ENCODE assay signal across 8 mouse cellular contexts in genomic region chr2:169961463-169962230, GRCm38 (mm10).
A peak's percentile ranks its signal among the peaks of the same experiment; 100 is the strongest.
DNase-seq lines count a peak whose midpoint lies in the region; ATAC-seq and TF ChIP-seq lines count a peak whose summit lies in the region.

No protein-coding gene starts in this region.

- H3K36me3 ChIP-seq in heart, embryonic 13.5 days: no peaks in the 10 kb centered on the region
- H3K36me3 ChIP-seq in intestine, embryonic 15.5 days: no peaks in the 10 kb centered on the region
- H3K36me3 ChIP-seq in neural tube, embryonic 11.5 days (ENCODE audit: control insufficient read depth, insufficient read depth, low read length): no peaks in the 10 kb centered on the region
- no peaks in the 10 kb centered on the region for H3K36me3 ChIP-seq in kidney, adult 2 months (ENCODE audit: control insufficient read depth, insufficient read depth, low read length)

- no peaks in the 10 kb centered on the region for H3K9me3 ChIP-seq in heart, embryonic 13.5 days
- no peaks in the 10 kb centered on the region for H3K9me3 ChIP-seq in intestine, embryonic 15.5 days
- no peaks in the 10 kb centered on the region for H3K9me3 ChIP-seq in neural tube, embryonic 11.5 days (ENCODE audit: control insufficient read depth, low read length)

- intact Hi-C loops in heart, postnatal 14 days (cut with DNase I): no loop called here

- peak overlapping the region; percentile 72 for H3K4me2 ChIP-seq in heart, embryonic 13.5 days
- peak overlapping the region; percentile 53 for H3K4me2 ChIP-seq in intestine, embryonic 15.5 days (replicated peaks)
- H3K4me2 ChIP-seq in neural tube, embryonic 11.5 days (ENCODE audit: low read depth): peak overlapping the region; percentile 46

- no peak for ATAC-seq in heart, embryonic 13.5 days (ENCODE audit: extremely low read depth, insufficient number of reproducible peaks, low FRiP score, low TSS enrichment)
- 0 out of 2 replicates have a peak, but pooled peaks have one; percentile 20 for ATAC-seq in intestine, embryonic 15.5 days
- ATAC-seq in neural tube, embryonic 11.5 days (ENCODE audit: insufficient read depth, low FRiP score, low TSS enrichment): no peak
- ATAC-seq in cerebellum, adult (ENCODE audit: insufficient number of reproducible peaks, low FRiP score, low TSS enrichment): no peak

- no peak for DNase-seq in heart, postnatal 14 days
- peak; percentile 41 for DNase-seq in embryo, embryonic 11 days
- peak; percentile 29 for DNase-seq in neural tube, embryonic 11.5 days (ENCODE audit: low spot score)
- DNase-seq in ovary, postnatal 14 days (ENCODE audit: low spot score): no peak
- DNase-seq in kidney, adult 2 months: no peak

- WGBS in heart, embryonic 13.5 days: 28% methylated on average over 24 of the region's 24 CpGs
- 25% methylated on average over 24 of the region's 24 CpGs for WGBS in intestine, embryonic 15.5 days
- 25% methylated on average over 24 of the region's 24 CpGs for WGBS in neural tube, embryonic 11.5 days
- 15% methylated on average over 24 of the region's 24 CpGs for WGBS in kidney, adult 2 months

- H3K9ac ChIP-seq in heart, embryonic 13.5 days: peak overlapping the region; percentile 63
- H3K9ac ChIP-seq in intestine, embryonic 15.5 days: no peak overlapping the region
- H3K9ac ChIP-seq in neural tube, embryonic 11.5 days (ENCODE audit: low read length): no peak overlapping the region

- H3K4me3 ChIP-seq in heart, embryonic 13.5 days: peak overlapping the region; percentile 44
- H3K4me3 ChIP-seq in intestine, embryonic 15.5 days (replicated peaks): peak overlapping the region; percentile 7; the same call in 1 of the 2 replicates
- H3K4me3 ChIP-seq in neural tube, embryonic 11.5 days (ENCODE audit: low read depth, low read length): 0 out of 2 replicates have a peak overlapping the region, but pooled peaks have one; percentile 10
- H3K4me3 ChIP-seq in kidney, adult 2 months (ENCODE audit: insufficient read depth, low read depth, low read length): no peak overlapping the region

- H3K4me1 ChIP-seq in heart, embryonic 13.5 days: peaks cover 17% of the 10 kb centered on the region; the same call in 1 of the 2 replicates
- H3K4me1 ChIP-seq in intestine, embryonic 15.5 days (replicated peaks): peaks cover 3% of the 10 kb centered on the region; the same call in 1 of the 2 replicates
- peaks cover 4% of the 10 kb centered on the region; the same call in 1 of the 2 replicates for H3K4me1 ChIP-seq in neural tube, embryonic 11.5 days (ENCODE audit: control insufficient read depth, insufficient read depth, low read length)
- H3K4me1 ChIP-seq in kidney, adult 2 months (ENCODE audit: control insufficient read depth, insufficient read depth, low read length): no peaks in the 10 kb centered on the region

- no peak for TF ChIP-seq CTCF in kidney, adult 2 months (conservative IDR thresholded peaks at IDR 0.05; ENCODE audit: insufficient read depth, insufficient read length, low read depth, low read length)

- H3K27ac ChIP-seq in heart, embryonic 13.5 days (replicated peaks): no peak overlapping the region
- H3K27ac ChIP-seq in intestine, embryonic 15.5 days: no peak overlapping the region
- H3K27ac ChIP-seq in neural tube, embryonic 11.5 days (ENCODE audit: low read depth, low read length): no peak overlapping the region
- no peak overlapping the region for H3K27ac ChIP-seq in kidney, adult 2 months (ENCODE audit: insufficient read depth, low read depth, low read length)

- peaks cover 17% of the 10 kb centered on the region; the same call in 1 of the 2 replicates for H3K27me3 ChIP-seq in heart, embryonic 13.5 days (replicated peaks)
- no peaks in the 10 kb centered on the region for H3K27me3 ChIP-seq in intestine, embryonic 15.5 days (replicated peaks)
- no peaks in the 10 kb centered on the region for H3K27me3 ChIP-seq in neural tube, embryonic 11.5 days (ENCODE audit: control insufficient read depth, insufficient read depth, low read length)
- no peaks in the 10 kb centered on the region for H3K27me3 ChIP-seq in kidney, adult 2 months (replicated peaks; ENCODE audit: control insufficient read depth, insufficient read depth, low read length)

- TF ChIP-seq POLR2A in kidney, adult 2 months (IDR thresholded peaks at IDR 0.05; ENCODE audit: low read depth, low read length): no peak

Comparison
In these comparisons a context has a peak if more than half of its experiments do, and no peak if none do; other contexts are left out.
1. DNase-seq: peak in embryo, embryonic 11 days (single experiment) and neural tube, embryonic 11.5 days (single experiment); none in heart, postnatal 14 days (0 of 2), ovary, postnatal 14 days (single experiment) and kidney, adult 2 months (single experiment).
2. Peak in every context shown above with its lines, with median percentiles within 50 percentile points of each other: H3K4me2 ChIP-seq.